Mouse (Mus musculus): ENCODE data around the gene Eno1. TPM values are rescaled to one million over a fixed set of nuclear protein-coding genes. Genes with fewer than 3 reads are reported as not detected.

The Eno1 gene
- polyA plus RNA-seq, 1 experiment from 2014 or later, result 957 TPM

GRCm38 (mm10) chr4:150213910-150214309 is 22.6 kb upstream of the Eno1 start:
- peaks cover 7% of the 10 kb centered on the region for H3K4me1 ChIP-seq
- no peaks in the 10 kb centered on the region for H3K9me3 ChIP-seq
- no peak for ATAC-seq (replicated peaks)
- no peak overlapping the region for H3K9ac ChIP-seq (replicated peaks)
- whole genome bisulfite sequencing, result 29% methylated on average over 5 of the region's 5 CpGs
- no peaks in the 10 kb centered on the region for H3K36me3 ChIP-seq
- H3K27me3 ChIP-seq, result no peaks in the 10 kb centered on the region
- H3K4me2 ChIP-seq (replicated peaks), result no peak overlapping the region
- no peak overlapping the region for H3K4me3 ChIP-seq
- H3K27ac ChIP-seq (replicated peaks), result no peak overlapping the region

GRCm38 (mm10) chr4:150216423-150216822 is 20.1 kb upstream of the Eno1 start:
- Histone ChIP-seq H3K27ac (replicated peaks) (no peak overlapping the region), H3K27me3 (no peaks in the 10 kb centered on the region), H3K4me1 (peaks cover 7% of the 10 kb centered on the region), H3K36me3 (no peaks in the 10 kb centered on the region), H3K4me2 (replicated peaks) (no peak overlapping the region), H3K4me3 (no peak overlapping the region), H3K9ac (replicated peaks) (no peak overlapping the region), H3K9me3 (no peaks in the 10 kb centered on the region)
- no peak for ATAC-seq (replicated peaks)
- 29% methylated on average over 6 of the region's 6 CpGs for WGBS

- WGBS, result 73% methylated on average over 5 of the region's 5 CpGs
- no peak for ATAC-seq (replicated peaks)
- Histone ChIP-seq H3K4me2 (replicated peaks) (no peak overlapping the region), H3K27ac (replicated peaks) (no peak overlapping the region), H3K36me3 (no peaks in the 10 kb centered on the region), H3K4me3 (no peak overlapping the region), H3K9ac (replicated peaks) (no peak overlapping the region), H3K9me3 (no peaks in the 10 kb centered on the region), H3K27me3 (no peaks in the 10 kb centered on the region), H3K4me1 (peaks cover 7% of the 10 kb centered on the region)
These were observed 19.4 kb upstream of the Eno1 start for GRCm38 (mm10) chr4:150217042-150217554.

- no peaks in the 10 kb centered on the region for H3K9me3 ChIP-seq
- no peak overlapping the region for H3K9ac ChIP-seq (replicated peaks)
- ATAC-seq (replicated peaks), result no peak
- H3K36me3 ChIP-seq, result no peaks in the 10 kb centered on the region
- no peak overlapping the region for H3K4me3 ChIP-seq
- H3K27ac ChIP-seq (replicated peaks), result no peak overlapping the region
- 78% methylated on average over 1 of the region's 1 CpGs for WGBS
- H3K4me1 ChIP-seq, result peaks cover 3% of the 10 kb centered on the region
- no peaks in the 10 kb centered on the region for H3K27me3 ChIP-seq
- H3K4me2 ChIP-seq (replicated peaks), result no peak overlapping the region
These were observed 18.6 kb upstream of the Eno1 start for GRCm38 (mm10) chr4:150217935-150218334.

GRCm38 (mm10) chr4:150219501-150220292 is 16.8 kb upstream of the Eno1 start:
- Histone ChIP-seq H3K4me2 (replicated peaks) (no peak overlapping the region), H3K9ac (replicated peaks) (no peak overlapping the region), H3K4me1 (no peaks in the 10 kb centered on the region), H3K36me3 (no peaks in the 10 kb centered on the region), H3K27me3 (no peaks in the 10 kb centered on the region), H3K9me3 (no peaks in the 10 kb centered on the region), H3K4me3 (no peak overlapping the region), H3K27ac (replicated peaks) (no peak overlapping the region)
- 72% methylated on average over 9 of the region's 9 CpGs for WGBS
- no peak for ATAC-seq (replicated peaks)

- Histone ChIP-seq H3K9ac (replicated peaks) (no peak overlapping the region), H3K4me2 (replicated peaks) (0 out of 2 replicates have a peak overlapping the region, but pooled peaks have one; percentile 3), H3K27ac (replicated peaks) (no peak overlapping the region), H3K4me1 (peaks cover 6% of the 10 kb centered on the region; the same call in 1 of the 2 replicates), H3K27me3 (no peaks in the 10 kb centered on the region), H3K36me3 (no peaks in the 10 kb centered on the region), H3K4me3 (no peak overlapping the region), H3K9me3 (no peaks in the 10 kb centered on the region)
- WGBS, result 20% methylated on average over 11 of the region's 11 CpGs
- no peak for ATAC-seq (replicated peaks)
These were observed 15.9 kb upstream of the Eno1 start for GRCm38 (mm10) chr4:150220584-150220983.

- no peaks in the 10 kb centered on the region for H3K27me3 ChIP-seq
- no peak for ATAC-seq (replicated peaks)
- H3K4me1 ChIP-seq, result peaks cover 10% of the 10 kb centered on the region; the same call in 1 of the 2 replicates
- no peak overlapping the region for H3K27ac ChIP-seq (replicated peaks)
- H3K4me3 ChIP-seq, result no peak overlapping the region
- H3K9me3 ChIP-seq, result no peaks in the 10 kb centered on the region
- no peak overlapping the region for H3K9ac ChIP-seq (replicated peaks)
- WGBS, result 49% methylated on average over 10 of the region's 10 CpGs
- 0 out of 2 replicates have a peak overlapping the region, but pooled peaks have one; percentile 3 for H3K4me2 ChIP-seq (replicated peaks)
- H3K36me3 ChIP-seq, result no peaks in the 10 kb centered on the region
These were observed 15.4 kb upstream of the Eno1 start for GRCm38 (mm10) chr4:150221017-150221640.

- Histone ChIP-seq H3K27me3 (no peaks in the 10 kb centered on the region), H3K4me3 (no peak overlapping the region), H3K9me3 (no peaks in the 10 kb centered on the region), H3K4me2 (replicated peaks) (no peak overlapping the region), H3K36me3 (no peaks in the 10 kb centered on the region), H3K4me1 (peaks cover 25% of the 10 kb centered on the region), H3K9ac (replicated peaks) (no peak overlapping the region), H3K27ac (replicated peaks) (no peak overlapping the region)
- WGBS, result 86% methylated on average over 4 of the region's 4 CpGs
- no peak for ATAC-seq (replicated peaks)
These were observed 12.7 kb upstream of the Eno1 start for GRCm38 (mm10) chr4:150223830-150224229.

GRCm38 (mm10) chr4:150225700-150226099 is 10.8 kb upstream of the Eno1 start:
- Histone ChIP-seq H3K27me3 (no peaks in the 10 kb centered on the region), H3K4me3 (no peak overlapping the region), H3K27ac (replicated peaks) (peak overlapping the region; percentile 75; the same call in 1 of the 2 replicates), H3K9me3 (no peaks in the 10 kb centered on the region), H3K9ac (replicated peaks) (no peak overlapping the region), H3K36me3 (no peaks in the 10 kb centered on the region), H3K4me2 (replicated peaks) (no peak overlapping the region), H3K4me1 (peaks cover 30% of the 10 kb centered on the region)
- WGBS, result 47% methylated on average over 1 of the region's 1 CpGs
- ATAC-seq (replicated peaks), result no peak

GRCm38 (mm10) chr4:150226818-150227688 is 9.5 kb upstream of the Eno1 start:
- WGBS, result 33% methylated on average over 7 of the region's 7 CpGs

GRCm38 (mm10) chr4:150228581-150229348 is 7.8 kb upstream of the Eno1 start:
- Histone ChIP-seq H3K9ac (replicated peaks) (no peak overlapping the region), H3K9me3 (no peaks in the 10 kb centered on the region), H3K4me2 (replicated peaks) (no peak overlapping the region), H3K4me1 (peaks cover 36% of the 10 kb centered on the region), H3K27ac (replicated peaks) (no peak overlapping the region), H3K27me3 (no peaks in the 10 kb centered on the region), H3K4me3 (no peak overlapping the region), H3K36me3 (no peaks in the 10 kb centered on the region)
- ATAC-seq (replicated peaks), result no peak
- 55% methylated on average over 7 of the region's 7 CpGs for WGBS

More at GRCm38 (mm10) chr4:150226818-150227688, 9.5 kb upstream of the Eno1 start:
- Histone ChIP-seq H3K4me2 (replicated peaks) (no peak overlapping the region), H3K27me3 (no peaks in the 10 kb centered on the region), H3K4me1 (peaks cover 36% of the 10 kb centered on the region), H3K9me3 (no peaks in the 10 kb centered on the region), H3K9ac (replicated peaks) (no peak overlapping the region), H3K36me3 (no peaks in the 10 kb centered on the region), H3K4me3 (no peak overlapping the region), H3K27ac (replicated peaks) (peak overlapping the region; percentile 75)
- ATAC-seq (replicated peaks), result peak; percentile 87
